Mouse (Mus musculus) stomach, postnatal 0 days (tissue): ENCODE measurements at regions not wholly inside any gene's neighbourhood (a gene's known extent, or its start where the extent isn't known, plus 50 kb on each side); places are given as distances from the start of the nearest gene placed in this dataset.

Source experiments
- CTCF ChIP-seq: IDR thresholded peaks from 2 replicates; pipeline ENCODE4 v1.5.1; 2016; ENCODE audit warnings: antibody characterized with exemption, low read depth, mild to moderate bottlenecking, moderate library complexity
- EP300 ChIP-seq: optimal IDR thresholded peaks from 2 replicates; pipeline ENCODE3; 2016; ENCODE audit warnings: antibody characterized with exemption

DNA sequence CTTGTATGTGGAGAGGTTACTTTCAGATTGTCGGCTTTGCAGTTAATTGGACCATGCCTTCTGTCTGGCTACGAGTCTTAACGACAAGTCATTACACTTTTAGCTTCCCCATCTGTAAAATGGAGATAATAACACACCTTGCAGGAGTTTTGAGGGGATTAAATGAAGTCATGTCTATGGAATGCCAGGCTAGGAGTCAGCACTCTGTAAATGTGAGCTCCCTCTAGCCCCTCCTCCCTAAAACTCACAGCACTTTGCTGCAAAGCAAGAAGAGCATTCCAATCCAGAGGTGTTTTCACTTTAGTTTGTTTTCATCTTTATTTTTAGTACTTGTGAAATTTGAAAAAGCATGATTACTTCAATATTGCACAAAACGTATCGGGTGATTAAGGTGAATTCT, 287.7 kb upstream of the Maf start:
- TF ChIP-seq CTCF (no peak), EP300 (no peak)
